Mouse (Mus musculus) layer of hippocampus, adult 2 months (tissue): ENCODE results near the gene Olfr1197. TPM values are rescaled to one million over a fixed set of nuclear protein-coding genes. Genes with fewer than 3 reads are reported as not detected.

ENCODE experiments used
- DNase-seq, 2 experiments: peaks; one replicate each; pipeline ENCODE4 v3.0.0; 2022; ENCODE audit warnings: low spot score in 2 of 2
- H3K27ac ChIP-seq: fragments of 200-600 bp; 2 replicates; pipeline ENCODE4 v1.8.1; 2022
- H3K4me3 ChIP-seq: fragments of 200-600 bp; 2 replicates; pipeline ENCODE4 v1.8.1; 2022; ENCODE audit warnings: mild to moderate bottlenecking
- CTCF ChIP-seq: fragments of 200-600 bp; conservative IDR thresholded peaks from 2 replicates; pipeline ENCODE4 v1.8.1; 2022; ENCODE audit warnings: antibody characterized with exemption, mild to moderate bottlenecking, moderate library complexity
- long read RNA-seq, 2 experiments: library from polyadenylated mRNA; stranded (forward); transcript quantifications; one replicate each; pipeline ENCODE4 v2.0.0; 2021; ENCODE audit warnings: borderline mapping rate in 2 of 2
- total RNA-seq, 2 experiments: library from RNA; stranded (reverse); gene quantifications; 2 replicates each; pipeline ENCODE4 v1.2.3; 2021

Gene Olfr1197
- total RNA-seq = not detected
- long read RNA-seq, experiment 1 = 0 reads
- long read RNA-seq, experiment 2 = 0 reads

- Histone ChIP-seq H3K27ac (no peak within 1 kb of the TSS), H3K4me3 (no peak within 1 kb of the TSS)
- no peak for DNase-seq
- TF ChIP-seq CTCF = no peak
These were observed at the start of gene Olfr1197 for GRCm38 (mm10) chr2:88732266-88732665. TSS of gene Olfr1197 (minus strand) at chr2:88732366.

GRCm38 (mm10) chr2:88770388-88770787 is 38.2 kb upstream of the Olfr1197 start, which contains the start of gene Olfr1200:
TSS of gene Olfr1200 (minus strand) at chr2:88770488.
- no peak within 1 kb of the TSS for H3K4me3 ChIP-seq
- H3K27ac ChIP-seq = no peak within 1 kb of the TSS
- no peak for DNase-seq
- TF ChIP-seq CTCF = no peak

- no peak within 1 kb of the TSS for H3K4me3 ChIP-seq
- DNase-seq = no peak
- no peak within 1 kb of the TSS for H3K27ac ChIP-seq
- TF ChIP-seq CTCF = no peak
These were observed 28.2 kb upstream of the Olfr1197 start, which contains the start of gene Olfr1199 for GRCm38 (mm10) chr2:88760369-88760768. TSS of gene Olfr1199 (minus strand) at chr2:88760469.

- H3K4me3 ChIP-seq = no peak within 1 kb of the TSS
- TF ChIP-seq CTCF = no peak
- H3K27ac ChIP-seq = no peak within 1 kb of the TSS
- DNase-seq = no peak
These were observed 19.1 kb upstream of the Olfr1197 start, which contains the start of gene Olfr1198 for GRCm38 (mm10) chr2:88751270-88751669. TSS of gene Olfr1198 (minus strand) at chr2:88751370.

GRCm38 (mm10) chr2:88743379-88743778 is 11.2 kb upstream of the Olfr1197 start:
- DNase-seq = no peak
- no peak overlapping the region for H3K4me3 ChIP-seq
- TF ChIP-seq CTCF = no peak
- no peak overlapping the region for H3K27ac ChIP-seq

- Histone ChIP-seq H3K4me3 (no peak within 1 kb of the TSS), H3K27ac (no peak within 1 kb of the TSS)
- TF ChIP-seq CTCF = no peak
- DNase-seq = no peak
These were observed 27.7 kb downstream of the Olfr1197 start, which contains the start of gene Olfr1196 for GRCm38 (mm10) chr2:88704497-88704896. TSS of gene Olfr1196 (minus strand) at chr2:88704597.

GRCm38 (mm10) chr2:88689087-88689486 is 43.1 kb downstream of the Olfr1197 start, which contains the start of gene Olfr1195:
TSS of gene Olfr1195 (minus strand) at chr2:88689187.
- no peak for DNase-seq
- no peak within 1 kb of the TSS for H3K27ac ChIP-seq
- H3K4me3 ChIP-seq = no peak within 1 kb of the TSS
- TF ChIP-seq CTCF = no peak

Other genes with a start within 250 kb of the Olfr1197 start
- not detected for gene Olfr1184, start 248.8 kb downstream of the Olfr1197 start, total RNA-seq
- gene Olfr1185-ps1, start 239.0 kb downstream of the Olfr1197 start, total RNA-seq = not detected
- not detected for gene Olfr1186, start 213.8 kb downstream of the Olfr1197 start, total RNA-seq
- not detected for gene Olfr1188, start 175.4 kb downstream of the Olfr1197 start, total RNA-seq
- gene Olfr1189, start 145.9 kb downstream of the Olfr1197 start, total RNA-seq = not detected
- gene Olfr1191-ps1, start 91.8 kb downstream of the Olfr1197 start, total RNA-seq = under 1 TPM in 1 of 2 experiments, not detected in 1; 0.08 TPM
- not detected for gene Olfr1192-ps1, start 83.9 kb downstream of the Olfr1197 start, total RNA-seq
- gene Olfr1193, start 56.7 kb downstream of the Olfr1197 start, total RNA-seq = not detected
- gene Olfr1195, start 43.2 kb downstream of the Olfr1197 start, total RNA-seq = not detected
- gene Olfr1196, start 27.8 kb downstream of the Olfr1197 start, total RNA-seq = not detected
- not detected for gene Olfr1198, start 19.0 kb upstream of the Olfr1197 start, total RNA-seq
- gene Olfr1199, start 28.1 kb upstream of the Olfr1197 start, total RNA-seq = not detected
- not detected for gene Olfr1200, start 38.1 kb upstream of the Olfr1197 start, total RNA-seq
- gene Olfr1201, start 60.7 kb upstream of the Olfr1197 start, total RNA-seq = not detected
- not detected for gene Olfr1202, start 82.1 kb upstream of the Olfr1197 start, total RNA-seq
- not detected for gene Olfr1205, start 97.4 kb upstream of the Olfr1197 start, total RNA-seq
- gene Olfr1204, start 116.9 kb upstream of the Olfr1197 start, total RNA-seq = not detected
- gene Olfr1206, start 130.9 kb upstream of the Olfr1197 start, total RNA-seq = not detected
- not detected for gene Olfr1208, start 169.9 kb upstream of the Olfr1197 start, total RNA-seq
- gene Olfr1209, start 182.8 kb upstream of the Olfr1197 start, total RNA-seq = not detected
- gene Olfr1211, start 205.7 kb upstream of the Olfr1197 start, total RNA-seq = not detected
- not detected for gene Olfr1212, start 221.6 kb upstream of the Olfr1197 start, total RNA-seq
- not detected for gene Gm13762, start 247.9 kb upstream of the Olfr1197 start, total RNA-seq